Mouse (Mus musculus) CD4-positive, CD25-positive, alpha-beta regulatory T cell, adult 2 months (primary cell): Measurements from ENCODE around the gene Metap1d.

ENCODE experiments used
- DNase-seq: peaks from one replicate; pipeline ENCODE4 v3.0.0-alpha.2; 2012; ENCODE audit warnings: low read depth, low spot score

The Metap1d gene

GRCm38 (mm10) chr2:71453161-71453916 is at the start of gene Metap1d:
Gene Metap1d (plus strand): TSS chr2:71453276.
- peak; percentile 95 for DNase-seq

- DNase-seq, result no peak
Observed at GRCm38 (mm10) chr2:71405613-71406012, 47.5 kb upstream of the Metap1d start.

GRCm38 (mm10) chr2:71418760-71419280 is 34.3 kb upstream of the Metap1d start:
- DNase-seq, result no peak

GRCm38 (mm10) chr2:71419408-71419807 is 33.7 kb upstream of the Metap1d start:
- no peak for DNase-seq

- no peak for DNase-seq
Observed at GRCm38 (mm10) chr2:71420895-71421425, 32.1 kb upstream of the Metap1d start.

GRCm38 (mm10) chr2:71424545-71424944 is 28.5 kb upstream of the Metap1d start:
- no peak for DNase-seq

- no peak for DNase-seq
Observed at GRCm38 (mm10) chr2:71435440-71435839, 17.6 kb upstream of the Metap1d start.

- no peak for DNase-seq
Observed at GRCm38 (mm10) chr2:71443376-71443775, 9.7 kb upstream of the Metap1d start.

GRCm38 (mm10) chr2:71445536-71446196 is 7.4 kb upstream of the Metap1d start:
- no peak for DNase-seq

- no peak for DNase-seq
Observed at GRCm38 (mm10) chr2:71449604-71450003, 3.5 kb upstream of the Metap1d start.

- no peak for DNase-seq
Observed at GRCm38 (mm10) chr2:71451761-71452160, 1.3 kb upstream of the Metap1d start.

- DNase-seq, result no peak
Observed at GRCm38 (mm10) chr2:71453917-71454260, 813 bp downstream of the Metap1d start.

GRCm38 (mm10) chr2:71458624-71459023 is 5.5 kb downstream of the Metap1d start:
- DNase-seq, result no peak

GRCm38 (mm10) chr2:71459659-71460058 is 6.6 kb downstream of the Metap1d start:
- no peak for DNase-seq

- no peak for DNase-seq
Observed at GRCm38 (mm10) chr2:71461139-71461538, 8.1 kb downstream of the Metap1d start.

GRCm38 (mm10) chr2:71461589-71461988 is 8.5 kb downstream of the Metap1d start:
- DNase-seq, result no peak

- no peak for DNase-seq
Observed at GRCm38 (mm10) chr2:71462066-71462465, 9.0 kb downstream of the Metap1d start.

GRCm38 (mm10) chr2:71462553-71462952 is 9.5 kb downstream of the Metap1d start:
- no peak for DNase-seq

- no peak for DNase-seq
Observed at GRCm38 (mm10) chr2:71466103-71466502, 13.0 kb downstream of the Metap1d start.

GRCm38 (mm10) chr2:71466861-71467450 is 13.9 kb downstream of the Metap1d start:
- DNase-seq, result no peak

- DNase-seq, result no peak
Observed at GRCm38 (mm10) chr2:71471094-71471493, 18.0 kb downstream of the Metap1d start.

GRCm38 (mm10) chr2:71473830-71474229 is 20.8 kb downstream of the Metap1d start:
- DNase-seq, result no peak
